Mouse (Mus musculus) liver, adult 2 months (tissue): ENCODE measurements at regions not wholly inside any gene's neighbourhood (a gene's known extent, or its start where the extent isn't known, plus 50 kb on each side); places are given as distances from the start of the nearest gene placed in this dataset.

ENCODE experiments used
- DNase-seq: peaks from one replicate; pipeline ENCODE4 v3.0.0-alpha.2; 2011; ENCODE audit warnings: low read depth, low spot score; ENCODE audit errors: extremely low read depth
- H3K27ac ChIP-seq: fragments of 200-500 bp; replicated peaks from 2 replicates; pipeline ENCODE4 v1.5.1; 2012; ENCODE audit warnings: low read depth, mild to moderate bottlenecking, control low read depth, inconsistent platforms, low read length; ENCODE audit not compliant: insufficient read depth
- H3K27me3 ChIP-seq: fragments of 200-500 bp; 2 replicates; pipeline ENCODE4 v1.6.1; 2012; ENCODE audit warnings: mild to moderate bottlenecking, moderate library complexity, low read length, inconsistent platforms; ENCODE audit not compliant: control insufficient read depth, insufficient read depth
- H3K36me3 ChIP-seq: fragments of 200-500 bp; 2 replicates; pipeline ENCODE4 v1.6.1; 2012; ENCODE audit warnings: low read length, inconsistent platforms; ENCODE audit not compliant: control insufficient read depth, insufficient read depth
- H3K4me1 ChIP-seq: fragments of 200-500 bp; 2 replicates; pipeline ENCODE4 v1.6.1; 2011; ENCODE audit warnings: low read length; ENCODE audit not compliant: control insufficient read depth, insufficient read depth
- H3K4me3 ChIP-seq: fragments of 200-500 bp; 2 replicates; pipeline ENCODE4 v1.5.1; 2011; ENCODE audit warnings: low read depth, mild to moderate bottlenecking, control low read depth, low read length, moderate library complexity; ENCODE audit not compliant: insufficient read depth
- H3K79me2 ChIP-seq: fragments of 200-500 bp; 2 replicates; pipeline ENCODE4 v1.6.1; 2012; ENCODE audit warnings: inconsistent platforms, mild to moderate bottlenecking, low read length, moderate library complexity; ENCODE audit not compliant: control insufficient read depth, insufficient read depth
- H3K9ac ChIP-seq: fragments of 200-500 bp; 2 replicates; pipeline ENCODE4 v1.6.1; 2012; ENCODE audit warnings: low read depth, mild to moderate bottlenecking, control low read depth, inconsistent platforms, low read length
- CTCF ChIP-seq: fragments of 200-500 bp; IDR thresholded peaks from 2 replicates; pipeline ENCODE4 v1.5.1; 2011; ENCODE audit warnings: low read depth, low read length, control low read depth
- POLR2A ChIP-seq: fragments of 200-500 bp; IDR thresholded peaks from 2 replicates; pipeline ENCODE4 v1.6.1; 2011; ENCODE audit warnings: low read length, control low read depth; ENCODE audit not compliant: insufficient read depth; ENCODE audit errors: extremely low read depth
- WGBS: fragments of 180-500 bp; shearing (Covaris S2); methylation state at CpG from one replicate; pipeline ENCODE4 v1.1.7; 2018; 5-methylcytosine and 5-hydroxymethylcytosine counted together

DNA sequence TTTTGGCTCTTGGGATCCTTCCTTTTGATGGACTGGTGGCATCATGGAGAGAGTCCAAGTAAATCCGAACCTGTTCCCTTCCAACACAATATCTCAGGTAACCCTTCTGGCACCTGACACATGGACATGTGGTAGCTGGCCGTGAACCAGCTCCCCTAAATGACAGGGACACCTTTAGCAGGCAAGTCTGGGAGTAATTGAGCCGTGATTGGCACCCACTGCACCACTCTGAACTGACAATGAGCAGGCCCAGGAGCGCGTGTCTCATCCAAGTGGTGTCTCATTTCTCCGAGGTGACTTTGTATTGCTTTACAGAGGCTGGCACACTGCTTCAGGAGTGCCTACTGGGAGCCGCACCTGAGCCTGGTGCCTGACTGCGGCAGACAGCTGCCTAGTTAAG is 203.5 kb downstream of the Snx10 start:
- H3K36me3 ChIP-seq = no peaks in the 10 kb centered on the region
- no peak for TF ChIP-seq POLR2A
- TF ChIP-seq CTCF = no peak
- H3K9ac ChIP-seq = no peak overlapping the region
- no peak overlapping the region for H3K4me3 ChIP-seq
- H3K27me3 ChIP-seq = no peaks in the 10 kb centered on the region
- no peaks in the 10 kb centered on the region for H3K79me2 ChIP-seq
- H3K27ac ChIP-seq = no peak overlapping the region
- no peak for DNase-seq
- 96% methylated on average over 8 of the region's 8 CpGs for WGBS
- H3K4me1 ChIP-seq = no peaks in the 10 kb centered on the region; the same call in 1 of the 2 replicates

- 75% methylated on average over 10 of the region's 10 CpGs for WGBS
- H3K4me3 ChIP-seq = no peak overlapping the region
- no peak for DNase-seq
- no peak overlapping the region for H3K27ac ChIP-seq
- H3K27me3 ChIP-seq = no peaks in the 10 kb centered on the region
- H3K4me1 ChIP-seq = no peaks in the 10 kb centered on the region; the same call in 1 of the 2 replicates
- no peaks in the 10 kb centered on the region for H3K36me3 ChIP-seq
- no peak overlapping the region for H3K9ac ChIP-seq
- no peaks in the 10 kb centered on the region for H3K79me2 ChIP-seq
- no peak for TF ChIP-seq POLR2A
These were observed 205.3 kb downstream of the Snx10 start for GRCm38 (mm10) chr6:51728816-51729562.

GRCm38 (mm10) chr6:51730564-51731351 is 207.1 kb downstream of the Snx10 start:
- no peaks in the 10 kb centered on the region for H3K27me3 ChIP-seq
- DNase-seq = no peak
- WGBS = 89% methylated on average over 17 of the region's 17 CpGs
- no peaks in the 10 kb centered on the region for H3K36me3 ChIP-seq
- no peaks in the 10 kb centered on the region; the same call in 1 of the 2 replicates for H3K4me1 ChIP-seq
- no peak overlapping the region for H3K9ac ChIP-seq
- H3K27ac ChIP-seq = no peak overlapping the region
- no peak overlapping the region for H3K4me3 ChIP-seq
- TF ChIP-seq CTCF = no peak
- no peak for TF ChIP-seq POLR2A
- no peaks in the 10 kb centered on the region for H3K79me2 ChIP-seq

- H3K36me3 ChIP-seq = no peaks in the 10 kb centered on the region
- DNase-seq = peak; percentile 70
- TF ChIP-seq CTCF = no peak
- no peak for TF ChIP-seq POLR2A
- H3K9ac ChIP-seq = no peak overlapping the region
- no peaks in the 10 kb centered on the region for H3K27me3 ChIP-seq
- H3K4me3 ChIP-seq = no peak overlapping the region
- no peaks in the 10 kb centered on the region for H3K79me2 ChIP-seq
- WGBS = 26% methylated on average over 11 of the region's 11 CpGs
- no peak overlapping the region for H3K27ac ChIP-seq
- no peaks in the 10 kb centered on the region; the same call in 1 of the 2 replicates for H3K4me1 ChIP-seq
These were observed 208.7 kb downstream of the Snx10 start for GRCm38 (mm10) chr6:51732298-51732895.

DNA sequence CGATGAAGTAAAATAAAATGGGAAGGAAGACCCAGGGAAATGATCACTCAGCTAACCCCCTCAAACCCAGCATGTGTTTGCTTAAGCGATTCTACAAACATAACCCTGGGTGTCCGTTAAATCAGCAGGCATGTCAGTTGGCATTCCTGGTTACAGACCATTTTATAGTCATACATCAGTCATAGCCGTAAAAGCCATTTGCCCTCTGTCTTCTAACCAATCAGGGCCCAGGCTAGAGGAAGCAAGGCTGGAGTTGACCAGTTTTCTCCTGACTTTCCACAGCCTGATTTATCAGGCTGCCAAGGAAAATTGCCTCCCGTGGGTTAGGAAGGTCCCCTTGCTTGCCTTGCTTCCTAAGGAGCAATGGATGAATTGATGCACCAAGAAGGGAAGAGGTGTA is 212.3 kb downstream of the Snx10 start:
- no peak overlapping the region for H3K9ac ChIP-seq
- 61% methylated on average over 5 of the region's 5 CpGs for WGBS

More for the DNA sequence above, 212.3 kb downstream of the Snx10 start:
- Histone ChIP-seq H3K27ac (no peak overlapping the region), H3K27me3 (no peaks in the 10 kb centered on the region), H3K79me2 (no peaks in the 10 kb centered on the region), H3K36me3 (no peaks in the 10 kb centered on the region), H3K4me1 (no peaks in the 10 kb centered on the region; the same call in 1 of the 2 replicates), H3K4me3 (no peak overlapping the region)
- TF ChIP-seq CTCF = no peak
- TF ChIP-seq POLR2A = no peak
- no peak for DNase-seq
